Mouse (Mus musculus): ENCODE data around the gene Ptchd4. TPM values are rescaled to one million over a fixed set of nuclear protein-coding genes. Genes with fewer than 3 reads are reported as not detected.

The Ptchd4 gene
- polyA plus RNA-seq, 1 experiment from 2014 or later = 0.31 TPM

DNA sequence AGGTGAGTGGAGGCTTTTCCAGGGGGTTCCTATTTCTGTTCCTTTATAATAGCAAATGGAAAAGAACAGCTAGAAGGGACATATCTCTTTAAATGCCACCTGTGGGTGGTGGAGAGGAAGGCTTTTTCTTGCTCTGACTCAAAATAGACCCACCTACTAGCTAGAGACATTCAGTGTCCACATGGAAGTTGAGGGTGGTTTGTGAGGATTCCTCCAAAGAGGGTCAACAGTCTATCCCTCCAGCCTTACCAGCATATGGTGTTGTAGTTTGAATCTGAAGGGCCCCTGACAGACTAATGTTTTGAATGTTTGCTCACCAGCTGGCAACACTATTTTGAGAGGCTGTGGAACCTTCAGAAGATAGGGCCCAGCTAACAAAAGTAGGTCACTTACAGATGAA is 147.0 kb downstream of the Ptchd4 start:
- H3K27me3 ChIP-seq (ENCODE audit: insufficient read depth, poor library complexity, severe bottlenecking) = no peaks in the 10 kb centered on the region
- no peak overlapping the region for H3K27ac ChIP-seq
- DNase-seq (ENCODE audit: low spot score) = no peak
- H3K4me3 ChIP-seq = no peak overlapping the region
- no peaks in the 10 kb centered on the region for H3K4me1 ChIP-seq
- no peaks in the 10 kb centered on the region for H3K9me3 ChIP-seq
- H3K36me3 ChIP-seq = no peaks in the 10 kb centered on the region

- Histone ChIP-seq H3K9me3 (no peaks in the 10 kb centered on the region), H3K27ac (no peak overlapping the region), H3K4me3 (no peak overlapping the region), H3K27me3 (ENCODE audit: insufficient read depth, poor library complexity, severe bottlenecking) (no peaks in the 10 kb centered on the region), H3K4me1 (no peaks in the 10 kb centered on the region), H3K36me3 (no peaks in the 10 kb centered on the region)
- DNase-seq (ENCODE audit: low spot score) = no peak
- 77% methylated on average over 5 of the region's 5 CpGs for WGBS
These were observed 164.6 kb downstream of the Ptchd4 start for GRCm38 (mm10) chr17:42480173-42480991.

DNA sequence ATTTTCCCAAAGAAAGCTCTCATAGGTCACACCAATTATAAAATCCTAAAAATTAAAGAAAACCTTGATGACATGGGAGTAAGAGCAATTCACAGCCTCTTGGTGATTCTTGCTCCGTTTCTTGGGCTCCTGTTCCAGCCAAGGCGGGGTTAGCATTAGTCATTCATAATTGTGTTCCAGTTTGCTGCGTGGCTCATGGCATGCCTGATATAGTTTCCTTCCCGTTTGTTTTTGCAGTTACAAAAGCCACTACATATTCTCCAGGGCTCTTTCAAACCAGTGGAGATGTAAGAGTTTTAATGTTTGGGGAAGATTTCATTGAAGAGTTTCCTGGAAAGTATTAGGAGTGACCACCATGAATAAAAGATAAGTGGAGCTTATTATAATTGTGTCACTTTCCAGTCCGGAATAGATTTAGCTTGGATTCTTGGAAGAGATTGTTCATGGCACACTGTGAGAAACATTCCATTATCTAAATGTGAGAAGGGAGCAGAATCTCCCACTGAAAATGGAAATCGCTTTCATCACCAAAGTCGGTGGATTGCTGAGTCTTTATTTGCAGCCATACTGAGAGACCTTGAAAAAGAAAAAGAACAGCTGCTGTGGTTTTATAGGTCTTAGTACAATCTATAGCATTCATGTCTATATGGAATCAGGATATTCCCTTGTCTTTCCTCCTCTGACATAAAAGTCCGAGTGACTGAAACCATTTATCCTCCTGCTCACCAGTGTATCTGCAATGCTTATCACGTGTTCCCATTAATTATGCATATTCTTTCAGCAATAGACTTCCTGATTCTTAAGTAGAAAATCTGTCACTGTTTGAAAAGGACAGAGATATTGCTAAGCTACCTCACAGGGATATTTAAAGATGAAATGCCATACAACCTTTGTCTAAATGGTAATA is 193.9 kb downstream of the Ptchd4 start:
- no peak overlapping the region for H3K27ac ChIP-seq
- H3K27me3 ChIP-seq (ENCODE audit: insufficient read depth, poor library complexity, severe bottlenecking) = no peaks in the 10 kb centered on the region
- no peaks in the 10 kb centered on the region for H3K9me3 ChIP-seq
- DNase-seq (ENCODE audit: low spot score) = no peak
- WGBS = 72% methylated on average over 9 of the region's 9 CpGs
- H3K4me3 ChIP-seq = no peak overlapping the region
- H3K4me1 ChIP-seq = no peaks in the 10 kb centered on the region
- no peaks in the 10 kb centered on the region for H3K36me3 ChIP-seq

DNA sequence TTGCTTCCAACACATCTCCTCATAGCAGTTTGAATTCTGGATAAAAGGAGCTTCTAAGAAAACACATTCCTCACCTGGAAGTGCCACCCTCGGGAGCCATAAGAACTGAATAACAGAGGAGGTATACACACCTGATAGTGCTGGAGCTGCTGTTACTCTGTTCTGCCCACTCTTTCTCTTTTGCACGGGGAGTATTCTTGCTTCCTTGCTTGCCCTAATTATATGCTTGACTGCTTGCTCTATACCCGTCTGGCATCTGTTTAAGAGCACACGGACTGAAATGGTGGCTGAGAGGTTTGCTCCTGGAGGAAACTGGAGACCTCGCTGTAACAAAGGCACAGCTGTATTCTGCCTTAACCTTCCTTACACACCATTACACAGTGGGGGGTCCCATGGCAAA is 214.4 kb downstream of the Ptchd4 start:
- Histone ChIP-seq H3K27ac (no peak overlapping the region), H3K27me3 (ENCODE audit: insufficient read depth, poor library complexity, severe bottlenecking) (no peaks in the 10 kb centered on the region), H3K4me3 (no peak overlapping the region), H3K36me3 (no peaks in the 10 kb centered on the region), H3K9me3 (no peaks in the 10 kb centered on the region), H3K4me1 (no peaks in the 10 kb centered on the region)
- no peak for DNase-seq (ENCODE audit: low spot score)
- 63% methylated on average over 5 of the region's 5 CpGs for WGBS

DNA sequence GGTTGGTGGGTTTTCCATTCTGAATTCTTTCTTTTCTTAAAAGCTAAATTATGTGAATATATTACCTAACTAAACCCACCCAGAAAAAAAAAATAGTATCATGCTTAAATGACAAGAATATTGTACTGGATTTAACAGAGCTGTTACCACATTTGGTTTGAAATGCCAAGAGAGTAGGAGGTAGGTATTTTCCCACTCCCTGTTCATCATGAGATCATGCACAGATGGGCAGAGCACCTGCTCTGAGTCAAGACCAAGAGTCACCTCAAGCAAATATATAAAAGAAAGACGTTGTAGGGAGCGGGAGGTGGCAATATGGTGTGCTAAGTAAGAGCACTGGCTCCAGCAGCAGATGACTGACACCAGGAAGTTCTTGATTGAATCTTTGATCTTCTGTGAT is 233.8 kb downstream of the Ptchd4 start:
- H3K4me1 ChIP-seq = no peaks in the 10 kb centered on the region
- H3K36me3 ChIP-seq = no peaks in the 10 kb centered on the region
- no peaks in the 10 kb centered on the region for H3K27me3 ChIP-seq (ENCODE audit: insufficient read depth, poor library complexity, severe bottlenecking)
- no peak overlapping the region for H3K27ac ChIP-seq
- no peaks in the 10 kb centered on the region for H3K9me3 ChIP-seq
- WGBS = 78% methylated on average over 2 of the region's 2 CpGs
- no peak for DNase-seq (ENCODE audit: low spot score)
- H3K4me3 ChIP-seq = no peak overlapping the region

All from heart, embryonic 10.5 days (tissue).